Mouse (Mus musculus) right cerebral cortex, adult 18-20 months (tissue): ENCODE data around the gene Zdhhc14.

Experiments
- DNase-seq: peaks from one replicate; pipeline ENCODE4 v3.0.0; 2022; ENCODE audit warnings: mixed read lengths

Gene Zdhhc14

GRCm38 (mm10) chr17:5491801-5492745 lies at the start of gene Zdhhc14:
Gene Zdhhc14, plus strand, starts transcription at chr17:5492557.
- peak; percentile 95 for DNase-seq

- no peak for DNase-seq
Measured at GRCm38 (mm10) chr17:5443260-5443659, 49.1 kb upstream of the Zdhhc14 start.

- no peak for DNase-seq
Measured at GRCm38 (mm10) chr17:5443751-5444150, 48.6 kb upstream of the Zdhhc14 start.

- DNase-seq: no peak
Measured at GRCm38 (mm10) chr17:5453657-5454056, 38.7 kb upstream of the Zdhhc14 start.

- DNase-seq: no peak
Measured at GRCm38 (mm10) chr17:5463912-5464311, 28.4 kb upstream of the Zdhhc14 start.

GRCm38 (mm10) chr17:5466736-5467135 lies 25.6 kb upstream of the Zdhhc14 start:
- DNase-seq: no peak

GRCm38 (mm10) chr17:5467177-5467576 lies 25.2 kb upstream of the Zdhhc14 start:
- DNase-seq: no peak

- no peak for DNase-seq
Measured at GRCm38 (mm10) chr17:5472268-5472667, 20.1 kb upstream of the Zdhhc14 start.

- no peak for DNase-seq
Measured at GRCm38 (mm10) chr17:5475960-5476725, 16.2 kb upstream of the Zdhhc14 start.

- DNase-seq: no peak
Measured at GRCm38 (mm10) chr17:5483456-5483855, 8.9 kb upstream of the Zdhhc14 start.

GRCm38 (mm10) chr17:5484663-5485062 lies 7.7 kb upstream of the Zdhhc14 start:
- no peak for DNase-seq

GRCm38 (mm10) chr17:5488156-5488555 lies 4.2 kb upstream of the Zdhhc14 start:
- DNase-seq: no peak

- no peak for DNase-seq
Measured at GRCm38 (mm10) chr17:5490351-5490750, 2.0 kb upstream of the Zdhhc14 start.

GRCm38 (mm10) chr17:5491031-5491800 lies 1.1 kb upstream of the Zdhhc14 start:
- peak; percentile 96 for DNase-seq

- no peak for DNase-seq
Measured at GRCm38 (mm10) chr17:5492746-5493160, 396 bp downstream of the Zdhhc14 start.

- DNase-seq: no peak
Measured at GRCm38 (mm10) chr17:5493161-5493771, 909 bp downstream of the Zdhhc14 start.

- DNase-seq: no peak
Measured at GRCm38 (mm10) chr17:5493809-5494208, 1.5 kb downstream of the Zdhhc14 start.

GRCm38 (mm10) chr17:5494832-5495231 lies 2.5 kb downstream of the Zdhhc14 start:
- DNase-seq: no peak

GRCm38 (mm10) chr17:5497695-5498094 lies 5.3 kb downstream of the Zdhhc14 start:
- no peak for DNase-seq

GRCm38 (mm10) chr17:5498996-5499395 lies 6.6 kb downstream of the Zdhhc14 start:
- no peak for DNase-seq

GRCm38 (mm10) chr17:5503981-5504760 lies 11.8 kb downstream of the Zdhhc14 start:
- DNase-seq: no peak

- no peak for DNase-seq
Measured at GRCm38 (mm10) chr17:5504969-5505368, 12.6 kb downstream of the Zdhhc14 start.
